Mouse (Mus musculus) kidney, adult 9 months (tissue): ENCODE measurements around the gene Grik2.

Experiments
- DNase-seq: peaks from one replicate; pipeline ENCODE4 v3.0.0; 2022

The Grik2 gene

DNA sequence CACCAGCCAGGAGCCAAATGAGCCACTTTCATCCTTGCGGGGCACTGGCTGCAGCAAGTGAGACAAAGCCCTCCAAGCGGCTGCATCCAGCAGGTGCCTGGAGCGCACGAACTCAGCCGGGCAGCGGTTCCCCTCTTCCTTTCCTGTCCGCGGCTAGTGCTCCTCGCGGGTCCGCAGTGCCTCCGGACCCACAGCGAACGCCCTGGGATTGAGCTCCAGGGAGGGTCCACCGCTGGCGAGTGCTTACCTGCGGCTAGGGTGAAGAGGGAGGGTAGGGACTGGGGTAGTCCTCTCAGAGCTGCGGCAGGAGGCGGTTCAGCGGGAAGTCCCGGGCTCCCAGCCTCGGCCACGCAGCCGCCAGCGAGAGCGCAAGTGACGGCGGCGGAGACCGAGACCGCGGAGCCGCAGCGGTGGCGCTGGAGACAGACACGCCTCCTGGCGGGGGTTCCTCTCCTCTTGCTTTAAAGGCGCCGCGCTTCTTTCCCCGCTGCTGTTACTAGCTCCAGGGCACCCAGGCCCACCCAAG, at the start of gene Grik2:
Grik2 (minus strand) TSS at position 386 of the 526 bp plus-strand sequence.
- DNase-seq = no peak

- DNase-seq = no peak
These were observed 45.8 kb upstream of the Grik2 start for GRCm38 (mm10) chr10:49834392-49834791.

DNA sequence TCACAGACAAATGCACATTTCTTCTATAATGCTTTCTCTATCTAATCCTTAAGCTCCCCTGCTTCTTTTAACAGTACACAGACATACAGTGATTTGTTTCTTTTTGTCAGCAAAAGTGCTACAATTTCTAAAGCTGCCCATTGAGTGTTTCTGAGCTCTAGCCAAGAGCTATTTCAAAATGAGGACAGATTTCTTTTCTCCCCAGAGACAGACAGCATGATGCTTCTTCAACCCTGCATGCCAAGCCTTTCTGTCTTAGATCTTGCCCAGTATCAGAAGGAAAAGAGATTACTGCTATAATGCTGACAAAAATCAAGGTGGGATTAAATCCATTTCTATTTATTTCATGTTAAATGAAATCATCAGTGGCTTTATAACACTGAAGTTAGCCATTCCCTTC, 18.7 kb upstream of the Grik2 start:
- no peak for DNase-seq

DNA sequence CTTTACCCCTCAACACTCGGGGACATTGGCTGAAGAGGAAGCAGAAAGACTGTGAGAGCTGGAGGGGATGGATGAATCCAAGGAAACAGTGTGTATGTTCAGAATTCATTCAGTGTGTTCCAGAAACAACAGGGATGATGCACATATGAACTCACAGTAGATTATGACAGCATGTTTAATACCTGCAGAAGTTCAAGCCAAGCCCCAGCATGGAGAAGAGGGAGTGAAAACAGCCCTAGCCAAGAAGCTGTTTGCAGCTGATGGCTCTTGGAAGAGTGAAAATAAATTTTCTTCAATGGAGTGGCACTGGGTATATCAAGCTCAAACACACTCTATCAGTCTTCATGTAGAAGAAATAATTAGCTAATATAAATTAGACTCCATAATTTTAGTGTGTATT, 12.4 kb upstream of the Grik2 start:
- no peak for DNase-seq

DNA sequence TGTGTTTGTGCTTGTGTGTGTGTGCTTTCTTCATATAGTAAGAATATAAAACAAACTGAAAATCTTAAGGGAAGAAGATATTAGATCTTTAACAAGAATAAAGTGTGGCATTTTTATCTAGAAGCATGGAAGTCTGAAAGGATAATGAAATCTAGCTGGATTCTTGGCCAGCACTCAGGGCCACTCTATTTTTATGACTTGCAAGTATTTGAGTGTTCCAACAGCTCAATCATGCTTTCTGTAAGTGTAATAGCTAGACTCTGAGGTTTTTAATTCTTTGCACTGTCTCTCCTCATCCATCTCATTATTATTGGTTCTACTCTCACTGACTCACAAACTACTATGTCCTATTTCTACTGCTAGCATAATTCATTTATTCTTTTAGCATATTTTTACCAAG, 5.6 kb upstream of the Grik2 start:
- DNase-seq = no peak

DNA sequence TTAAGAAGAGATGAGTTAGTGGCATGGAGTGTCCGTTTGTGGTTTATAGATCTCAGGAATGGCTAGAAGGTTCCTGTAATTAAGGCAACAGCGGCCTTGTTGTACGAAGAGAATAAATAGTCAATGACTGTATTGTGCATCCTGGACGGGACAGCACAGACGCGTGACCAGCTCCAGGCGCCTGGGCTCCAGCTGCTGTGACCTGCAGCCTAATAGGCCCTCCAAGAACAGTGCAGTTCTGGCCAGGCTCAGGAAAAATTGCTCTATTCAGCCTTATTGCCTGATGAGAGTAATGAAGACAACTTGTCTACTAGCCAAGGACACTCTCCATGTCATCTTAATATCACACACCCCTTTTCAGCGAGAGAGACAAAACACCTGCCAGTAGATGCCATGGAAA, 1.8 kb upstream of the Grik2 start:
- no peak for DNase-seq

- DNase-seq = no peak
These were observed 1.1 kb upstream of the Grik2 start for GRCm38 (mm10) chr10:49789711-49790110.

- DNase-seq = no peak
These were observed 348 bp upstream of the Grik2 start for GRCm38 (mm10) chr10:49788914-49789313.

DNA sequence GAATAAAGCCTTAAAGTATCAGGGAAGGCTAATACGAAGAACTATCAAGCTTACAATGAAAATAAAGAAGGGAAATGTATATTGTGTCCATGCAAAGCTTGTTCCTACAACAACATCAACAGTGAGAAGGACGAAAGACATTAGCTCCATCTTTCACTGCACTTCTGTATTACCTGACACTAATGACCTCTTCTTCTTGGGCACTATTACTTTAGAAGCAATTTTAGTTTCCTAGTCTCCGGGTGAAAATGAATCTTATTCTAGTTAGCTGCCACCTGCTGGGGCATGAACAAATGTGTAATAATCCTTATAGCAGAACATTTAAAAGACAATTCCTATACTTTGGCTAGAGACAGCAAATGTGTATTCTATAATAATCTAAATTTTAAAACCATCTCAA, 1.9 kb downstream of the Grik2 start:
- no peak for DNase-seq

DNA sequence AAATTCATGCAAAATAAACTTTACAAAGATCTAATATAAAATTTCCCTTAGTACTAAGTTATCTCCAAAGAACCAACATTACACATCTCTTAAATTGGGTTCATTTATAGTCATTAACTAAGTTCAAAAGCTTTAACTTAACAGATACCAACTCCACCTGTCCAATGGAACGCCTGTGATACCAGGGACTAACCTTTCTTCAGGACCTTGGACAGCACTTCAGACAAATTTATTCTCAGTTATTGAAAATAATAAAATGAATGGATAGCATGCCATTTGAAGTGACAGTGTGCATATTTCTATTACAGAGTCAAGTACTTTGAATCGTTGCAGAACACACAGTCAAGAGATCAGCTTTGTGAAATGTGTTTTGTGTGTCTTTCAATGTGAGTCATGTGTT, 3.1 kb downstream of the Grik2 start:
- no peak for DNase-seq

GRCm38 (mm10) chr10:49784831-49785230, 3.7 kb downstream of the Grik2 start:
- DNase-seq = no peak

GRCm38 (mm10) chr10:49782741-49783691, 5.5 kb downstream of the Grik2 start:
- DNase-seq = no peak

- no peak for DNase-seq
These were observed 6.5 kb downstream of the Grik2 start for GRCm38 (mm10) chr10:49782061-49782460.

- no peak for DNase-seq
These were observed 8.1 kb downstream of the Grik2 start for GRCm38 (mm10) chr10:49780430-49780829.

DNA sequence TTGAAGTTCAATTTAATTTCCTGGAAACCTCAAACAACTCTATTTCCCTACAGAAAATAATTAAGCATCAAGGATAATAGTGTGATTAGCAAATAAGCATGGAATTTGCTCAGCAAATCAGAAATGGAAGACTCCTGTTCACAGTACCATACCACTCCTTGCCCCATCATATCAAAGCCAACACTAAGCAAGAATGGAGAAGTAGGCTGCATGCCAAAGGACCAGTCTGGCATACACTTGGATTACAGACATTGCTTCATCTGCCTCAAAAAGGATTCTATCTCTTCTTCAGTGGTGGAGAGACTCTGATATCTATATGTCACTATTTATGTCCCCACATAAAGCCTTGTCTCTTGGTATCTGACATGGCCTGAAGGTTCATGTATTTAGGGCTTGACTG, 19.7 kb downstream of the Grik2 start:
- no peak for DNase-seq

- no peak for DNase-seq
These were observed 21.0 kb downstream of the Grik2 start for GRCm38 (mm10) chr10:49767556-49767955.

- DNase-seq = no peak
These were observed 26.0 kb downstream of the Grik2 start for GRCm38 (mm10) chr10:49762607-49763006.

GRCm38 (mm10) chr10:49751769-49752168, 36.8 kb downstream of the Grik2 start:
- no peak for DNase-seq

DNA sequence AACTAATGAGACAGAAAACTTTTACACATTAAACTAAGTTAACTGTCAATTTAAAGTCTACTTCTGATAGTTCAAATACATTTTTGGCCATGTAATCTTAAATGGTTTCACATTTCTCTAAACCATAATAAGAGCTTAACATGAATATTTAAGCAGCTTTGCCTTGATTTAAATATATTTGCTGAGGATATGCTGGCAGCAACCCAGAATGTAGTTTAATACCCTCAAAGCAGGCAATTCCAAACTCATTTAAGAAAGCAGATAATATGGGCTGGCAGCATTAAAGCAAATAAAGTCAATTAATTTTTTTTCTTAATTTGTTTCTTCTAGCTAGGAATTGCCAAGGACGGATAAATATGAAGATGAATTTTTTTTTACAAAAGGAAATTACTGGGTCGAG, 56.7 kb downstream of the Grik2 start:
- no peak for DNase-seq

- no peak for DNase-seq
These were observed 64.9 kb downstream of the Grik2 start for GRCm38 (mm10) chr10:49723706-49724105.

DNA sequence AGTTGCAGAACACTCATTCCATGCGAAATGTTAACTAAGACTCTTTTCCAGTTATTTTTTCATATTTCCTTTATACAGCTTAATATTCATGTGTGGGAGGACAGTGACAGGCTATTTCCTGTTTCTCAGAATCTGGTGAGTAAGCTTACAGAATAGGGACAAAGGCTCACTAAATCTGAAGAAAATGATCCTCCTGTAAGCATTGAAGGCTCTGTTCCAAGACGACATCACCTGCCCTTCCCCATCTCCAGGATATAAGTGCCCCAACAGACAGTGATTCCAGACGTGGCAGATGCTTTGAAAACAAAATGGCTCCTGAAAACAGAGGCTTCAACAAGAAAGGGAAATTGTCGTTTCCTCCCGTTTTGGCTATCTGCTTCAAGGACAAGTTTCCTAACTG, 71.7 kb downstream of the Grik2 start:
- DNase-seq = no peak

GRCm38 (mm10) chr10:49709748-49710147, 78.8 kb downstream of the Grik2 start:
- DNase-seq = no peak

- no peak for DNase-seq
These were observed 84.1 kb downstream of the Grik2 start for GRCm38 (mm10) chr10:49704446-49704845.

DNA sequence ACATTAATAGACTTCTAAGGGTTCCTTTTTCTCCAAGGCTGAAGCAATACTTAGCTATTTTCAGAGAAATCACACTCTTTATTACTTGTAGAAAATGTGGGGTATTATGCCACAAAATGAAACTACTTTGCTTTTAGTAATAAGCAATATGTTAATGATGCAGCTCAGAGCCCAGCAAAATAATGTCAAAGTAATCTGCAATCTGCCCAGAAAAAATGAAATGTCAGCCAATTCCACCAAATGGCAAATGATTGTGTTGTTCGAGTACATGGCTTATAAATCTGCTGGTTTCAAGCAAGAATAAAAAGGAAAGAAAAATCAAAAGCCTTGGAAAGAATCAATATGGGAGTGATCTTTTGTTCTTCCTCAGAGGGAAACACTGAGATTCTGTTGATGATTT, 136.2 kb downstream of the Grik2 start:
- no peak for DNase-seq

- DNase-seq = no peak
These were observed 141.4 kb downstream of the Grik2 start for GRCm38 (mm10) chr10:49647116-49647515.
